Mouse (Mus musculus) common myeloid progenitor, adult 5-6 weeks (primary cell): ENCODE results near the gene Skap1. TPM values are rescaled to one million over a fixed set of nuclear protein-coding genes. Genes with fewer than 3 reads are reported as not detected.

Experiments
- ATAC-seq: replicated peaks from 2 replicates; pipeline ENCODE4 v1.8.0; 2016; ENCODE audit warnings: low read depth, mild to moderate bottlenecking, moderate TSS enrichment, inconsistent platforms; ENCODE audit not compliant: poor library complexity, severe bottlenecking
- total RNA-seq: library from RNA; stranded (forward); fragments of 200-1000, 187-1606 nt; gene quantifications from 2 replicates; pipeline ENCODE4 v1.2.3, GENCODE M21; 2017

The Skap1 gene
- total RNA-seq, 1 experiment from 2014 or later, result not detected

GRCm38 (mm10) chr11:96732657-96733056 is 268.3 kb downstream of the Skap1 start:
- no peak for ATAC-seq

- ATAC-seq, result peak; percentile 82; the same call in 1 of the 2 replicates
Observed at GRCm38 (mm10) chr11:96735908-96736307, 271.5 kb downstream of the Skap1 start.

- ATAC-seq, result no peak
Observed at GRCm38 (mm10) chr11:96736361-96736760, 272.0 kb downstream of the Skap1 start.

- no peak for ATAC-seq
Observed at GRCm38 (mm10) chr11:96737673-96738471, 273.5 kb downstream of the Skap1 start.

- no peak for ATAC-seq
Observed at GRCm38 (mm10) chr11:96740796-96741195, 276.4 kb downstream of the Skap1 start.

GRCm38 (mm10) chr11:96741995-96742394 is 277.6 kb downstream of the Skap1 start:
- ATAC-seq, result no peak

DNA sequence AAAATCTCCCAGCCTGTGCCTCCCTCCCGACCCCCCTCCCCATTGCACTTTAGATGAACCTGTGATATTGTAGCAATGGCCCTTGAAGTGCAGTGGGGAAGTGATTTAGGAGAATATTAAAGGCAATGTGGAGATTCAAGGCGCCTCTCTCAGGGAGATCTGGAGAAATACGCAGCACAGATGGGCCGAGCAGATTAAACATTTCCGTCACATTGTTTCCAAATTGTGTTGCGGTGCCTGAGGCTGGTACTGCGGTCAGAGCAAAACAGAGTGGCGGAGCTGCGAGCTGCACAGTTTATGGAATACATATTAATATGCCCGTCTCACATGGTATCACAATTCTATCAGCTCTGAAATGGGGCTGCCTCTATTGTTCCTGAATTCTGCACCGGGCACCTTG is 278.6 kb downstream of the Skap1 start:
- ATAC-seq, result no peak

DNA sequence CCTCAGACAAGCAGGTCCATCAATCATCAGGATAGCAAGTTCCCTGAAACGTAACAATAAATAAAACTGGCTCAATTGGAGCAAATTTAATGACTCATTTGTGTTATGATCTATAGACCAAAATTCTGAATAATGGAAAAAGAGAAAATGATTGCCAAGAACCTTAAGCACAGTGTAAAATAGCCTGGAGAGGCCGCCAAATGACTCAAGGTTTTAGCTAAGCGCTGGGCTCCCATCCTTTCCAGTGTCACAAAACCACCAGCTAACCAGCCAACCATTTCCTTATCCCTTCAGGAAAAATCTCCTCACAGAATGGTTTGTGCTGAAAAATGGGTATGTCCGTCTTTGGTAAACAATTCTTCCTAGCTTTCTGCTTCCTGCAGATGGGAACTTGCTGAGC is 279.5 kb downstream of the Skap1 start:
- no peak for ATAC-seq

DNA sequence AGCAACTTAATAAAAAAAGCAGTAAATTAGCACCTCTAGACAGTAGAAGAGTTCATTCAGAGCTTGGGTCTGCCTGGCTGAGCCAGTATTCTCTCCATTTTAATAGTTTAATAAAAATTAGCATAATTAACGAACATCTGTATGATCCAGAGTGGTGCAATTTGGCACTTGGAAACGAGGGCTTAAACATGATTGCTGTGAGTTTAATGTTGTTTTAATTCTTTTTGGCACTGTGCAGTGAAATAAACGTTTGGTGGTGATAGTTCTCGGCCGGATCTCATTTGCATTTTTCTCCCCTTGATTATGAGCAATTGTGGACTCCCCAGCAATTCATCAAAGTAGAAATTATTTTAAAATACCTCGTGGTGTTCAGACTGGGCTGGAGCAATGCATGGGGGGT is 282.3 kb downstream of the Skap1 start:
- ATAC-seq, result no peak

DNA sequence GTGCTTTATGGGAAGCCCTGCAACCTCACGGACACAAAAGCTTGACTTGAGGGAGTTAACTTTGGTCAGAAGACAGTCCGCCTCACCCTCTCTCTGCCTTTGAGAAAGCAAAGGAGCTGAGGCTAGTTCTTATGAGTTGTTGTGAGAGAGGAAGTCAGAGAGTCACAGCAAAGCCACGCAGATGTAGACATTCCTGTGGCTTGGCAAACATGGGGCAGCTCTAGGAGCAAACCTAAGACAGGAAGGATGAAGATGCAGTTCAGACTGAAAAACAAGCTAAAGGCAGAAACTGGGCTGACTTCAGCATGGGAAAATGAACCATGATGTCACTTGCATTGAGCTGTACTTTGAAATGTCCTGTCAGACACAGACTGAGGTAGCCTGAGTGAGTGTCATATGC is 283.2 kb downstream of the Skap1 start:
- ATAC-seq, result no peak

DNA sequence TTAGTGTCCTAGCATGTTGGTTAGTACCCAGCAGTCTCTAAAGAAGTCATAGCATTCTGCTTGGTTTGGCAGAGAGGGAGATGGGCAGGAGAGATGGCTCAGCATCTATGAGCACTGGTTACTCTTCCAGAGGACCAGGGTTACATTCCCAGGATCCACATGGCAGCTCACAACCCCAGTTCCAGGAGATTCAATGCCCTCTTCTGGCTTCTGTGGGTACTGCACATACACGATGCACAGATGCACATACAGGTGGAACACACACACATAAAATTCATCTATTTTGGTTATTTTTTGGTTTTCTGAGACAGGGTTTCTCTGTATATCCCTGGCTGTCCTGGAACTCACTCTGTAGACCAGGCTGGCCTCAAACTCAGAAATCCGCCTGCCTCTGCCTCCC is 290.9 kb downstream of the Skap1 start:
- ATAC-seq, result no peak

- no peak for ATAC-seq
Observed at GRCm38 (mm10) chr11:96757421-96757820, 293.0 kb downstream of the Skap1 start.

DNA sequence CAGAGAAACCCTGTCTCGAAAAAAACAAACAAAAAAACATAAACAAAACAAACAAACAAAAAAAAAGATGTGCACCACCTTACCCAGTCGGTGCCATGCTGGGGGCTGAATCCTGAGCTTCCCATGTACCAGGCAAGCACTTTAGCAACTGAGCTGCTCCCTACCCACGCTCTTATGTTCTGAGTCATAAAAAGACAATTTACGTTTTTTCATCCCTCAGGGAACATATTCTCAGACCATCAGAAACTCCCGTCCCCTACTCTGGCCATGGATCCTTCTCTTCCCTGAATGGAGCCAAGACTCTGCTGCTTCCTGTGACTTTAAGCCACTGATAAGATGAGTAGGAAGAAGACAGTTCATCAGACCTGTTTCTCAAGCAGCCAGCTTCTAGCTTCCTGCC is 294.0 kb downstream of the Skap1 start:
- no peak for ATAC-seq

DNA sequence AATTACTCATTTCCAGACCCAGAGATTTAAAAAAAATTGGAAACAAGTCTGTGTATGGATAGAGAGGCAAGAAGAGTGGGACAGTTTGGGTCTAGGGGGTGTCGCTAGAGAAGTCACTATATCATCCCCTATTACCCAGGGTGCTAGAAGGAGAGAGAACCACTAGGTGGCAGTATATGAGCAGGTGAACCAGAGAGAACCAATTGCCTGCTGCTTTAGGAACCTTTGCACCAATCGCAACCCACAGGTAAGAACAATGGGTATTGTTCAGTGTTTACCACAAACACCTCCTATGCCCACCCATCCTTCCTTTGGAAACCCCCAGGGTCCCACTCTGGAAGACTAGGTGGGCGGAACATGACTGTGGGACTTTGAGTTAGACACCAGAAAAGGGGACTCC is 295.6 kb downstream of the Skap1 start:
- peak; percentile 86 for ATAC-seq

DNA sequence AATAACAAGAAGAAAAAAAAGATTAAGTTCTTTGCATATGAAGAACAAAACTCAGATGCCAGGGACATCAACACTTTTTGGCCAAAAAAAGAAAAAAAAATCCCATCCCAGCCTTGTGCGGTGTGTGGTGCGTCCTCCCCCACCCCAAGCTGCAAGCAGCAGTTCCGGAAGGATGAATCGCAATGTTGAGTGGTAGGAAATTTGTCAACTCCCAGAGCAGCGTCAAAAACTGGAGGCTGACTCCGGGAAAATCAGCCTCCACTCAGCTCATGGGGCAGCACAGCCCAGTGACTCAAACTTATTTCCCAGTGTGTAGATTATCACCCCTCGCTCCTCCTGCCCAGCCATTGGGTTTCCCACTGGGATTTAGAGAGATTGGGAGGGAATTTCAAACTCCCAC is 297.6 kb downstream of the Skap1 start:
- no peak for ATAC-seq

GRCm38 (mm10) chr11:96762742-96763470 is 298.5 kb downstream of the Skap1 start:
- ATAC-seq, result no peak

DNA sequence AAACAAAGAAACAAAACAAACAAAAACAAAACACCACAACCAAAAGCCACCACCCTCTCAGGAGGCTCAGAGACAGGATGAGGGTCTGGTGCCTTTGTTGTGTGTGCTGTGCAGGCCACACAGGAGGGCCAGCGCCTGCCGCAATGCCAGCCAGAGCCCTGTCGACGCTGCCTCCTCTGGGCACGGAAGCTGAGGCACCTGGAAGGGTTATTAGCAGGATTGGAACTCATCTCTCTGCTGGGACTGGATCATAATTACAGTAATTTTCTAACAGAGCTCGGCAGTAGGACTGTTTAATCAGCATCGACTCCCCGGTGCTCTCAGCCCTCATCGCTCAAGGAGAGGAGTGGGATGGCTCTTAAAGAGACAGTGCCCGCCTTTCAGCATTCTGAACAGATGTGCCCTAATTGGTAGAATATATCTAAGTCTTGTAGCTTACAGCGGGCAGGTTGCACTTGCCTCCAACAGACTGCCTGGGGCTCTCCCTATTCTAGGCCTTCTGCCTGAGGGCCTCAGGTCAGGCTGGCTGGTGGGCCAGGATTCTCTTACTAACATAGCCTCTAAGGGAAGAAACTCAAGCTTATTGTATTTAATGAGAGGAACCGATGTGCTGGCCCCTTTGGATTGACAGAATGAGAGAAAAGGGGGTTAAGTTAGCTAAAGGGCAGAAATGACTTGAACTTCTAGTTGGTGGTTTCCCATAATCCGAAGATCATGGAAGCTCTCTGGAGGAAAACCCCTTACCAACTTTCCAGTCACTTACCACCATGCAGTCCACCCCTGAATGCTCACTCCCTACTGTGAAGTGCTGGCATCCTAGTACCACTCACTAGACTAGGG is 300.3 kb downstream of the Skap1 start:
- ATAC-seq, result no peak

DNA sequence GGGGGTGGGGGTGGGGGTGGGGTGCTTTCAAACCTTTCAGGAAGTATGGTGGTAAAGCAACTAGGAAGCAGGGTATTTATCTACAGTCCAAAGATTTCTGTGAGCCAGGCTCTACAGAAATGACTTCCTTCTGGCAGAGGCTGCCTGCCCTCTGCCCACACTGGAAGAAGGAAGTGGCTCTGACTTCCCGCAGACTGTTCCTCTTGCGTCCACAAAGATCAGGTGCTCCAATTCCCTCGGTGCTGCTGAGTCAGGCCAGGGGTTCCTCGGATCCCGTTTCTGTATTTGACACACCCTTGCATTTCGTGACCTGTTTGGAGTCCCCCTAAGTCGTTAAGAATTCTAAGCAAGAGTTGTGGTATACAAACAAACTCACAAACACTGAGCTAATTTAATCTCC is 301.3 kb downstream of the Skap1 start:
- ATAC-seq, result peak; percentile 88

- ATAC-seq, result no peak
Observed at GRCm38 (mm10) chr11:96766555-96766954, 302.2 kb downstream of the Skap1 start.

DNA sequence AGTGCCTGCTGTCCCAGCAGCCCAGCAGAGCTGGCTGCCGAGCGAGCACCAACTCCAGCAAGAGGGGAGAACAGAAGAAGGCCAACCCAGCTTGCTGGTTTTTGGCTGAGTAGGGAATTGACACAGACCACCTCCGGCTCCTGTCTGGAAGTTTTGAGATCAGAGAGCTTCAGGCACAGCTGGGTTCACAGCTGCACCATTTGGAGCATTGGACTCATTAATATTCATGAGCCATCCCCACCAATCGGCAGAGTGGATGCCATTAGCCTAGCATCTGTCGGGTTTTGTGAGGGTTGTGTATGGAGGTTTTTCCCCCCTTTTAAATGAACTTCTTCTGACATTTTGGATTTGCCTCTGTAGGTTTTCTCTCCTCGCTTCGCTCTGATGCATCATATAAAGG is 302.7 kb downstream of the Skap1 start:
- ATAC-seq, result no peak

DNA sequence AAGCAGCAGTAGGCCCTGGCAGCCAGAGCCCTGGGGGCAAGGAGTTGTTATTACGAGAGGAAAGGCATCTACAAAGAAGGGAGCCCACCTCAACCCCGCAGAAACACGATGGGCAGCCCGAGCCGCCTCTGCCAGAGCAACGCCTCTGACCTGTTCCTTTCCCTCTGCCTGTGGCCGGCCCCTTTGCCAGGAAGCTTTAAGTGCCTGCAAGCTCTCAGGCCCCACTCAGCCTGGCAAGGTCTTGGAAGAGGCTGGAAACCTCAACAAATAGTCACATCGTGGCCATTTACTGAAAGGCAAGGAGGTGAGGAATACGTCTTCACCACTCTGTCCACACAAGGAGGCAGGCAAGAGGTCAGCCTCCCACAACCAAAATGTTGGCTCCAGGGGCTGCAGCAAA is 303.8 kb downstream of the Skap1 start:
- ATAC-seq, result no peak
